Mouse (Mus musculus) embryo, embryonic 9.5 days (tissue): Measurements from ENCODE around the gene H13.
A peak's percentile ranks its signal among the peaks of the same experiment; 100 is the strongest.

Experiments used
- DNase-seq: peaks from one replicate; pipeline ENCODE4 v3.0.0-alpha.2; 2017; ENCODE audit errors: extremely low spot score

Gene H13

DNA sequence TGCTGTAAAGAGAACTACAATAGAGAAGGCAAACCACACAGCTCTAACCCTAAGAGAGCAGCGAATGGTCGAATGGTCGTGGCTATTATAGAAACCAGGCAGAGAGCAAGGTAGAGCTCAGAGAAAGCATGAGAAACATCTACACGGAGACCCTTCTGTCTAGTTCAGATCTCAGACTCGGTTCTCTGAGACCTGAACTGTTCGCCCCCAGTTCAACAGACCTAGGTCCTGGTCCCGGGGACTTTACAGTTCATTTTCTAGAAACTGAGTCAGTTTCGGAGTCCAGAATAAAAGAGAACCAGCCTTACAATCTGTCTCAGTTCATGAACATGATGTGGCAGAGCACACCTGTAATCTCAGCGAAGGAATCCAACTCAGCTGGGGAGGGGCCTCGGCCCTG is 65.2 kb downstream of the H13 start:
- no peak for DNase-seq

DNA sequence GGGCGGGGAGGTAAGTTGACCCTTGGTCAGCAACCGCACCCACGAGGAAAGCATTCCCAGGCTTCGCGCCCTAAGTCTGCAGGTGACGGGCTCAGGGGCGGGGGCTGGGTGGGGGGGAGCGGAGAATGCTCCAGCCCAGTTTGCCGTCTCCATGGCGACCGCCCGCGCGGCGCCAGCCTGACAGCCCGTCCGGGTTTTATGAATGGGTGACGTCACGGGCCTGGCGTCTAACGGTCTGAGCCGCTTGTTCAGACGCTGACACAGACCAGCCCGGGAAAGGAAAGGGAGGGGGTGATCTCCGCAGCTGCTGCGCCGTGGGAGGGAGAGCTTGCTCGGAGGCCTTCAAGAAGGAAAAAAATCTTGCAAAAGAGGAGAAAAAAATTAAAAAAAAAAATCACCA is 65.7 kb downstream of the H13 start:
- peak; percentile 98 for DNase-seq

DNA sequence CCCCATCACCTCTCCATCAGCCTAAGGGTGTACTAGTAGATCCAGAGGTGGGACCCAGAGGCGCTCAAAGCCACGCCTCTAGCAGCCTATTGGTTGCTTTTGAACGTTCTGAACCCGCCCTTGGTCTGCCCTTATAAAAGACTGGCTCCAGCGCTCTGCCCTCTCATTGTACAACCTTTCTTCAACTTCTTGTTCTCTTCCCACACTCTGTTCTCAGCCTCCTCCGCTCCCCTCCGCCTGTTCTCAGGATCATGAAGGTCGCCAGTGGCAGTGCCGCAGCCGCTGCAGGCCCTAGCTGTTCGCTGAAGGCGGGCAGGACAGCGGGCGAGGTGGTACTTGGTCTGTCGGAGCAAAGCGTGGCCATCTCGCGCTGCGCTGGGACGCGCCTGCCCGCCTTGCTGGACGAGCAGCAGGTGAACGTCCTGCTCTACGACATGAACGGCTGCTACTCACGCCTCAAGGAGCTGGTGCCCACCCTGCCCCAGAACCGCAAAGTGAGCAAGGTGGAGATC is 66.9 kb downstream of the H13 start, which contains the start of gene Id1:
Gene Id1, plus strand, starts transcription at position 162 of the 512 bp plus-strand sequence.
- peak; percentile 95 for DNase-seq

DNA sequence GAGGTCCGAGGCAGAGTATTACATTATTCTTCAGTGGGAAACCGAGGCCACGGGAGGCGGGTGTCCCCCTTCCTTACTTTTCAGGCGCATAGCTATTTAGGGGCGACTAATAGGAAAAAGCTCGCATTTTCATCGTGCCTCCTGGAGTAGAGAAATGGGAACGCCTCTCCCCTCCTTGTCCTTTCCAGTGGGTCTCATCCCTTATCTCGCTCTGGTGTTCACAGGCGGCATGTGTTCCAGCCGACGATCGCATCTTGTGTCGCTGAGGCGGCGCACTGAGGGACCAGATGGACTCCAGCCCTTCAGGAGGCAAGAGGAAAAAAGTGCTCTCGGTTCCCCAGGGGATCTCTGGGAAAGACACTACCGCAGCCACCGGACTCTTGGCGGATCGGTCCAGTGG is 67.5 kb downstream of the H13 start:
- peak; percentile 64 for DNase-seq

DNA sequence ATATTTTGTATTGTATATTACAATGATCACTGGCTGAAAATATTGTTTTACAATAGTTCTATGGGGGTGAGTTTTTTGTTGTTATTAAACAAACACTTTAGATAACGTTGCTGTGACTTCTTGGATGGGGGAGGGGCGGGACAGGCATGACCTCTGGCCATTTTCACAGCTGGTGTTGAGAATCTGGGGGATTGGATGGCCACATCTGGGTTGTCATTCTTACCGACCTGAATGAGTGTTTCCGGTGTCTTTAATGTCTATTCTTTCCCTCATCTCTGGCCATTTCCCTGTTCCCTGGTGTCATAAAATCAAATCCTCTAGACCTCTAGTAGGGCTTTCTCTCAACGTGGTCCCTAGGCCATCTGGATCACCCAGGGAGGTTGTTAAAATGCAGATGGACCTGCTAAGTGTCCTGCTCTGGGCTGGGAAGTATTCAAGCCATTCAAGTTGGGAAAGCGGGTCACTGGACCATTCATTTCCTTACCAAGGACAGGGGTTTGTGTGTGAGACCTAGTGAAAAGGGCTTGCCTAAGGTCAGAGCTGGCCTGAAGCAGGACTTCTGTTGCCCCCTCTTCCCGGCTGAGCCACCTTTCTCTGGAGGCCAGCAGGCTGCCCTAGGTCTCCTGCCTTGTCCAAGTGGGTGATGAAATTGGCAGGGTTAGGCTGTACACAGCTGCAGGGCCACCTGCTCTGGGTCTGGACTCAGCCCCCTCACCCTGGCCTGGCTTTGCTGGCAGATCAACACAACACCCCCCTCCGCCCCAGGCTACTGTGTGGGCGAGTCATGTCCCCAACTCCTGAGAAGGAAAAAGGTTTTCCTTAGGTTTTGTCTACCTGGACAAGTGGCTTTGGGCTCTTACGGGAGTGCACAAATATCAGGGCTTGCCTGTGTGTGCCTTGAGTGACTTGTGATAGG is 68.3 kb downstream of the H13 start:
- peak; percentile 59 for DNase-seq

DNA sequence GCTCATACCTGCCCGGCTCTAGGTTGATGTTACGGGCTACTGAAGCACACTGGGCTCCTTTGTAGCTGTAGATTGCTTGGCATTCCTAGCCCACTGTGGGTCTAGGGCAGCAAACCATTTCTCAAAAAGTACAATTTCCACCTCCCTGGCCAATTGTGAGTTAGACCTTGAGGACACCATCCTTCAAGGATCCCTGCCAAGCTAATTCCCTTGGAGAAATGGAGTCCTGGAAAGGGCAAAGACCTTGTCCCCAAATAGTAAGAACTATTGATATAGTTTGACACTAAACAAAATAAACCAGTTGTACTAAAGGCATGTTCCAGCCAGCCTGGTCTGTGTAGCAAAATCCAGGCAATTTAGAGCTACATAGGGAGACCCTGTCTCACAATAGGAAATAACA is 69.1 kb downstream of the H13 start:
- DNase-seq = no peak

DNA sequence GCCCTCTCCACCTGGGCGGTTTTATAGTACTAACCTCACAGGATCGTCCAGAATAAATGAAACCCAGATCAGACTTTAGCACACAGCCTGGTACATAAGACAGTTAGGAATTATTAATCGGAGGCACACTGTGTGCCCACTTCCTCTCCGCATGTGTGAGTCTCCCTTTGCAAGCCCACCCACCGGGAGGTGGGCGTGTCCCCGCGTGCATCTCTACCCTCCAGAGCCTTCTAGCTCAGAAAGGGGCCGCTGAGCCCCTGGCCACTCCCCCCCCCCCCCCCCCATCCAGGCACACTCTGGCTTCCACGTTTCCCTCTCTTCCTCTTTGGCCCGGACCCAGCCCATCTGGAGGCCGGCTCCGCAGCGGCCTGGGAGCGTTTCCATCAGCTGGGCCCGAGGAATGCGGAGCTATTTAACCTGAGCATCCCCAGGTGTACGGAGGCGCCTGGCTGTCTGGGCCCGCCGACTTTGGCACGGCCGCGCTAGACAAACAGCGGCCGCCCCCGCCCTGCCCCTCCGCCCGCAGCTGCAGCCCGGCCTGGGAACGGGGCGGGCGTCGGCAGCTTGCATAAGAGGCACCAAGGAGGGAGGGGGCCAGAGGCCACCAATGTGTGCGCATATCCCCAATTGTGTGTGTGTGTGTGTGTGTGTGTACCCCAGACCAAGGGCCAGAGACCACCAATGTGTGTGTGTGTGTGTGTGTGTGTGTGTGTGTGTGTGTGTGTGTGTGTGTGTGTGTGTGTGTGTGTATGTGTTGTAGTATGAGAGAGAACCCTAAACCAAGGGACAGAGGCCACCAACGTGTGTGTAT is 70.0 kb downstream of the H13 start:
- peak; percentile 89 for DNase-seq

DNA sequence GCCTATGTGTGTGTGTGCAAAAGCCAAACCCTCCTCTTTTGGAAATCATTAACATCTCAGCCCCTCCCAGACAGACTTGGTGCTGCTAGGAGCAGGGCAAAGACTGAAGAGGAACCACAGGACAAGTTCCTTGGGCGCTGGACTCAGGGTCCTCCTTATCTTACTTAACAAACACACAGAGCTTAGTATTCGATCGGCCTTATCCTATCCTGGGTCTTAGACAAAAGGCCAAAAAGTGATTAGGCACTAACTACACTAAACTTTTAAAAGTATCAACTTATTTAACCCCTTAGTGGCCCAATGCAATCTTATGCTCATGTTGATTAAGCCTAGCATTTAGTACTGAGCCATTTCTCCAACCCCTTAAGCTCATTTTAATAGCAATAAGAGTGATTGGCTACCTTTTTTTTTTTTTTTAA is 70.6 kb downstream of the H13 start:
- DNase-seq = peak; percentile 61

DNA sequence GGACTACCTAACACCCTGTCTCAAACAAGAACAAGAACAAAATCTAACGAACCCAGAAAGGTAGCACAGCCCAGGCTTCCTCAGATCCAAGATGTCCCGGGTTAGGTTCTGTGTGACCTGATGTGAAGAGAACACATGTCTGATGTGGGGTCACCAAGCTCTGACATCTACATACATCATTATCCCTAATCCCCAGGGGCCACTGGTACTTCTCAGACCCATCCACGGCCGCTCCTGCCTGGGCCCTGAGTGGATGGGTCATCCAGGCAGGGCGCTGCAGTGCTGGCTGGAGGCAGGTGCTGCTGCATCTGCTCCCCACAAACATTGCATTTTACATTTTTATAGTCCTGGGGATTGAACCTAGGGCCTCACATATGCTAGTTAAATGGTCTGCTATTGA is 71.2 kb downstream of the H13 start:
- DNase-seq = no peak

DNA sequence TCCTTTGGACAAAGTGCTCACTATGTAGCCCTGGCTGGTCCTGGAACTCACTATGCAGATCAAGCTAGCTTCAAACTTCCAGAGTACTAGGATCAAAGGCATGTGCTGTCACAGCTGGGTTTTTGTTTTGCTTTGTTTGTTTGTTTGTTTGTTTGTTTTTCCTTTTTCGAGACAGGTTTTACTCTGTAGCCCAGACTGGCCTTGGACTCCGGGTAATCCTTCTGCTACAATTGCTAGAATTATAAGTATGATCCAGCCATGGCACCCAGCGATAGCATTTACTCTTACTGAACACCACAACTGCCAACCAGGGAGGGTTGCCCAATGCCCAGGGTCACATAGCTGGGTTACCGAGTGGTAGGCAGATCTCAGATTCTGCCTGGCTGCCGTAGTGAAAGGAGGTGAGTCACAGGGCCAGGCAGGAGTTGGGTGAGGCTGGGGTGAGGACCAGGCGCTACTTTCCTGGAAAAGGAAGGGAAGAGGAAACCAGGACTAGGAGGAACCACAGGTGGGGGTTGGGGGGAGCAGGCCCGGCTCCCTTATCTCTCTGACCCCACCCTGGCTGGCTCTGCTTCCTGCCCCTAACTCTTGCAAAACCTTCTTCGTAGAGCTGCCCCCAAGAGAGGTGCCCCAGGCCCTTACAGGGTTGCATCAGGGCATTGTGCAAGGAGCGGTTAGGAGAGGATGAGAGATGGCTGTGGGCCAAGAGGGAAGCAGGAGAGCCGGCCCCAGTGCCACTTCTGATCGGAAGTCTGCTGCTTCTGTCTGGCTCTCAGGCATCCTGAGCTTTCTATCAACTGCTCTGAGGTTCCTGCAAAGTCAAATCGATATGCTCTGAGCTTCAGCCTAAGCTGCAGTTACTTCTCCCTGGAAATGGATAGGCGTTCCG is 72.1 kb downstream of the H13 start:
- DNase-seq = no peak

DNA sequence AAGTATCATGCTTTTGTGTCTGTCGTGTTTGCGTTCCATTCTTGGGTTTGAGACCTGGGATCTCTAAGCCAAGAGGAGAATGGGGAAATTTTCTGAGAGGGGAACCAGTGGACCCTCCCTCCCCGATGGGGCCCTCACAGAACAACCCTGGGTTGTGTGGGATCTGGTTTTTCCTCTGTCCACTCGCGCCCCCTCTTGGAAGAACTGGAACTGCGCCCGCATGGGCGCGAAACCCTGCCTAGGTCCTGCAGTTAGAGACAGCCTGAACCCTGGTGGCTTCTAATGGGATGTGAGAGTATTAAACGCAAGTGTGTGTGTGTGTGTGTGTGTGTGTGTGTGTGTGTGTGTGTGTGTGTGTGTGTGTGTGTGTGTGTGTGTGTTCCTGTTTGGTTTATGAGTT is 73.2 kb downstream of the H13 start:
- DNase-seq = peak; percentile 87

DNA sequence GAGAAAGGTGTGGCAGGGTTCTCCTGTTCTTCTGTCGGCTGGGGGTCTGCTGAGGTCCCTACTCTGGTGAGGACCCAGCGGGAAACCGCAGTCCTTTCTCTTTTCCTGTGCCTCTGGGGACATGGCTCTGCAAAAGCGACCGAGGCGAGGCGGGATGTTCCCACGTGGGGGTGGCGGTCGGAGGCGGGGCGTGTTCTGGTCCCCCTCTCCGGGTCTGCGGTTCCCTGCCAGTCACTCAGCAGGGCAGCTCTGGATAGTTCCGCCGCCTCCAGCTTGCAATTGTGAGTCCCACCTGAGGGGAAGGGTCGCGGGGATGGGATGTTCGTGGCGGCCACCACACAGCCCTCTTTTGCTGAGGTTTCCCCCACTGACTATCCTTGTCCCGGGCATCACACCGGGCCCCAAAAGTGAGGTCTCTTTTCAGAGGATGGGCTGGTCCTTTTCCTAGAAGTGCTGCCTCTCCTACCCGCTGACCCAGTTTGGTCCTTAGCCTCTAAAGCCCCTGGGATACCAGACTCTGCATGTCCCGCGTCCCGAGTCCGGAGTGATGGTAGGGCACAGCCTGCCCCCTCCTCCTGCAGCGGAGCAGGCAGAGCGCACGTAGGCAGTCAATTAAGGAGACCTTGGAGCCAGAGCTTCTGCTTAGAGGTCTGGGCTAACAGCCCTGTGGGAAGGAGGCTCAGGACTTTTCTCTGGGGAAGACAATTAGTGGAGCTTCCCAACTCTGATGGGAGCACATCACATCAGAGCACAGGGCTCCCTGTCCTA is 84.9 kb downstream of the H13 start, which contains the start of gene Cox4i2:
Gene Cox4i2, plus strand, starts transcription at position 230 of the 768 bp plus-strand sequence.
- peak; percentile 59 for DNase-seq

DNA sequence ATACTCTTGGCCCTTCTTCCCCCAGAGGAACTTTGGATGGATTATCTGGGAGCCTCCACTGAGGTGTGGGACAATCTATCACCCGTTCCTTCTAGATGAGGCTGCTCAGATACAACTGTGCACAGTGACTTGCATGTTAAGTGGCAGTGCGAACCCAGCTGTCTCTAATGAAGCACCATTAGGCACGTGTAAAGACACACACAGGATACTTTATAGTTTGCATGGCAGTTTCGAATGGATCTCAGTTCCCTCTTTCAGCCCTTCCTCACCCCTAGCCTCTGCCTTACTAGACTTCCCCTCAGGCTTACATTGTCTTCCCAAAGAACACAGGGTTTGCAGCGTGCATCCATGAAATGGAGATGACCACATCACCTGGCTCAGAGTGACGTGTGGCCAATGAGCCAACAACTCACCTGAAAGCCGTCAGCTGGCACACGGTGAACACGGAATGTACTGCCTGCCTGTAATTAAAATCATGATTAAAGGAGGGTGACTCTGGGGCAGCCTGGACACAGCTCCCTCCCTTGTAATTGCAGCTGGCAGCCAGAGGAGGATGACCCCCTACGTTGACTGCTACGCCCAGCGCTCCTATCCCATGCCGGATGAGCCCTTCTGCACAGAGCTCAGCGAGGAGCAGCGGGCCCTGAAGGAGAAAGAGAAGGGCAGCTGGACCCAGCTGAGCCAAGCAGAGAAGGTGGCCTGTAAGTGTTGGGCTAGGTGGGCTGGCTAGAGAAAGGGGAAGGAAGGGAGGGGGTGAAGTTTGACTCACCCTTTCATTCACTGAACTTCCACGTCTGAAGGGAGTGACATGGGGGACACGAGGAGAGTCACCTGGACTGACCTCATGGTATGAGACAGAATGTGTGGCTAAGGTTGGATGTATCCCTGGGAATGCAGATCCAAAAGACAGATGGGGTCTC is 87.5 kb downstream of the H13 start:
- no peak for DNase-seq

DNA sequence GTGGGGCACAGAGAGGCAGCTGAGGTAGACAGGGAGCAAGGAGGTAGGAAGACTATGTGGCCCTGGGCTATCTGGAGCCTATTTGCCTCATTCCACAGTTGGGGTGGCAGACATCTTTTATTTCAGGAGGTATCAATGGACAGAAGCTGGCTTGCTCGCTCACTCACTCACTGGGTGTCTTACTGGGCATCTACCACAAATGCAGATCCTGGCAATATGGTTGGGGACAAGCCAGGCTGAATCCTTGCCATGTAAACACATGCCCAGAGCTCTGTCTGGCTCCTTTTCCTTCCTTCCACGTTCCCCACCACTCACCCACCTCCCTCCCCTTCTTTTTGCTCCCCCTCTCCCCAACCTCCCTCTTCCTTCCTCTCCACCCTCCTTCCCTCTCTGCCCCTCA is 88.2 kb downstream of the H13 start:
- DNase-seq = no peak
